Mouse (Mus musculus): ENCODE measurements around the gene Fyn. TPM values are rescaled to one million over a fixed set of nuclear protein-coding genes. Genes with fewer than 3 reads are reported as not detected.

Fyn gene
- total RNA-seq, 2 experiments from 2014 or later: 116 to 117 TPM

DNA sequence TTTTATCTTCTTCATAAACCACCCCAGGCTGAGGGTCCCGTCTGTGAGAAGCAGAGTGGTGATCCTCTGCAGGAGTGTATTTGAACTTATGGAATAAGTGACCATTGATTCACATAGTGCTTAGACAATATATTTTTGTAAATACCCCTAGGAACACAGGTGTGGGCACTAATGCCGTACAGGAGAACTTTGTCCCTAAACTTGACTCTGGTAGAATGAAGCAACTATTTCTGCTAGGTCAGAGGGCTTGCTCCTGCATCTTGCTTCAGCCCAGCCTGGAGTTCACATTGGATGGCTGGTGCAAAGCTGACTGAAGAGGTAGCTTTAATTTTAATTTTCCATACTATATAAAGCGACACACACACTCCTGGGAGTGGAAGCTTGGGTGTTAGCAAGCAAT is 119.9 kb downstream of the Fyn start:
- Histone ChIP-seq H3K4me3 (no peak overlapping the region), H3K27ac (no peak overlapping the region)
- no peak for DNase-seq (ENCODE audit: extremely low spot score in 1 of 2, low spot score in 2 of 2)
- intact Hi-C loops (cut with DNase I): no loop called here
- TF ChIP-seq CTCF (IDR thresholded peaks at IDR 0.05): no peak

- TF ChIP-seq CTCF (IDR thresholded peaks at IDR 0.05): no peak
- Histone ChIP-seq H3K4me3 (no peak overlapping the region), H3K27ac (no peak overlapping the region)
- intact Hi-C loops (cut with DNase I): no loop called here
- DNase-seq (ENCODE audit: extremely low spot score in 1 of 2, low spot score in 2 of 2): no peak
Measured at GRCm38 (mm10) chr10:39488956-39489355, 120.3 kb downstream of the Fyn start.

- no peak for DNase-seq (ENCODE audit: extremely low spot score in 1 of 2, low spot score in 2 of 2)
- intact Hi-C loops (cut with DNase I): no loop called here
Measured at GRCm38 (mm10) chr10:39490349-39491121, 121.9 kb downstream of the Fyn start.

DNA sequence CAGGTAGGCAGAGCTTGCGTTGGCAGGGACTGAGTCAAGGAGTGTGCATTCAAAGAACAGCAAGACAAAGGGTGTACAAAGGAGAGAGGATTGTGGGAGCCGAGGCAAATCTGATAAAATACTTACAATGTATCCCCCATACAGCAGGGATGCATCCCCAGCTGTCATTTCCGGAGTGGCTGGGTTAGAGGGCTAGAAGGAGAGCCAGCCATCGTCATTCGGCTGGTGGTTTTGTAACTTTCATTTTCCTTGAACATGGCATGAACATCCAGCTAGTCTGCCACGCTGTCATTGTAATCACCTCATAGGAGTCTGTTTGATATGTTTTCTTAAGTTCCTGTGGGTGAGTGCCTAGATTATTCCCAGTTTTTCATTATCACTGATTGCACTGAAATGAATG is 123.5 kb downstream of the Fyn start:
- H3K27ac ChIP-seq: no peak overlapping the region
- no peak overlapping the region for H3K4me3 ChIP-seq
- DNase-seq (ENCODE audit: extremely low spot score in 1 of 2, low spot score in 2 of 2): no peak
- intact Hi-C loops (cut with DNase I): no loop called here
- TF ChIP-seq CTCF (IDR thresholded peaks at IDR 0.05): no peak

More at GRCm38 (mm10) chr10:39490349-39491121, 121.9 kb downstream of the Fyn start:
- H3K27ac ChIP-seq: no peak overlapping the region
- TF ChIP-seq CTCF (IDR thresholded peaks at IDR 0.05): no peak
- no peak overlapping the region for H3K4me3 ChIP-seq

GRCm38 (mm10) chr10:39493007-39493406 is 124.4 kb downstream of the Fyn start:
- Histone ChIP-seq H3K4me3 (no peak overlapping the region), H3K27ac (no peak overlapping the region)
- intact Hi-C loops (cut with DNase I): no loop called here
- no peak for DNase-seq (ENCODE audit: extremely low spot score in 1 of 2, low spot score in 2 of 2)
- no peak for TF ChIP-seq CTCF (IDR thresholded peaks at IDR 0.05)

- Histone ChIP-seq H3K27ac (0 out of 2 replicates have a peak overlapping the region, but pooled peaks have one; percentile 32), H3K4me3 (no peak overlapping the region)
- no peak for DNase-seq (ENCODE audit: extremely low spot score in 1 of 2, low spot score in 2 of 2)
- no peak for TF ChIP-seq CTCF (IDR thresholded peaks at IDR 0.05)
- intact Hi-C loops (cut with DNase I): no loop called here
Measured at GRCm38 (mm10) chr10:39498641-39499040, 130.0 kb downstream of the Fyn start.

DNA sequence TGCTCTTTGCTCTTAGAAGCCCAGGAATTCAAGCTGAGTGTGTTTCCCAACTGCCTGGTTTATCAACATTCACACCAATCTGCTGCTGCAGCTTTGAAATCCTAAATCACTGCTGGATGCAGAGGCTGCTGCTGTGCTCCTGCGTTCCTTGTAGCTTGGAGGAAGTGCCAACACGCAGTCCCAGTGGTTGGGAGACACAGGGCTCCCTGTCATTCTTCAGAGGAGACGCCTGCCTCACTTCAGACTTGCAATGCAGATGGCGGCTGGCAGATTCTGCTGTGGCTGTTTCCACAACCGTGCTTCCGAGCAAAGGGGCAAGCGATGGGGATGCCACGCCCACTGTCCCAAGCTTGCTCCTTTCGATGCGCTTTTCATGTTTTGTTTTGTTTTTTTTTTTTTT is 132.9 kb downstream of the Fyn start:
- Histone ChIP-seq H3K27ac (no peak overlapping the region), H3K4me3 (no peak overlapping the region)
- intact Hi-C loops (cut with DNase I): no loop called here
- DNase-seq (ENCODE audit: extremely low spot score in 1 of 2, low spot score in 2 of 2): no peak
- TF ChIP-seq CTCF (IDR thresholded peaks at IDR 0.05): no peak

GRCm38 (mm10) chr10:39501977-39502706 is 133.5 kb downstream of the Fyn start:
- no peak overlapping the region for H3K27ac ChIP-seq
- intact Hi-C loops (cut with DNase I): no loop called here
- DNase-seq (ENCODE audit: extremely low spot score in 1 of 2, low spot score in 2 of 2): no peak
- H3K4me3 ChIP-seq: no peak overlapping the region
- TF ChIP-seq CTCF (IDR thresholded peaks at IDR 0.05): no peak

GRCm38 (mm10) chr10:39503331-39503730 is 134.7 kb downstream of the Fyn start:
- H3K27ac ChIP-seq: no peak overlapping the region
- H3K4me3 ChIP-seq: no peak overlapping the region
- TF ChIP-seq CTCF (IDR thresholded peaks at IDR 0.05): no peak
- intact Hi-C loops (cut with DNase I): no loop called here
- DNase-seq (ENCODE audit: extremely low spot score in 1 of 2, low spot score in 2 of 2): no peak

- DNase-seq (ENCODE audit: extremely low spot score in 1 of 2, low spot score in 2 of 2): no peak
- Histone ChIP-seq H3K4me3 (no peak overlapping the region), H3K27ac (no peak overlapping the region)
- intact Hi-C loops (cut with DNase I): loop anchor here (5.0 kb wide), 1 partner anchor 128 kb away; no protein-coding TSS in a partner anchor
- no peak for TF ChIP-seq CTCF (IDR thresholded peaks at IDR 0.05)
Measured at GRCm38 (mm10) chr10:39505007-39505406, 136.4 kb downstream of the Fyn start.

DNA sequence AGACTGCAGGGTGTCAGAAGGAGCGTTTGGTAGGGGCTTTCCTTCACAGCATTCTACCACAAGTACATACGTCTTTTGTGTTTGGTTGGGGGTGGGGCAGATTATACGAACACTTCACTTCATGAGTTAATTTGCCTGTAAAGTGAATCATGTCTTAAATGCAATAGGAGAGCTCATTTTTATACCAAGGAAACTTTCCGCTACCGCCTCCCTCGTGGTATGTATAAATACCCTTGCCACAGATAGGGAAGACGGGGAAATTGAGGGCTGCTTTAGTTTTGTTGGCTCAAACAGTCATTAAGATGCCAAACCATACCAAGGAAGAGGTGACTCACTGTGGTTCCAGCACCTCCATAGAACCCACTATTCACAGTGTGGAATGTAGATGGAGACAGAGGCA is 137.0 kb downstream of the Fyn start:
- intact Hi-C loops (cut with DNase I): loop anchor here (5.0 kb wide), 1 partner anchor 128 kb away; no protein-coding TSS in a partner anchor
- no peak for DNase-seq (ENCODE audit: extremely low spot score in 1 of 2, low spot score in 2 of 2)
- Histone ChIP-seq H3K4me3 (no peak overlapping the region), H3K27ac (no peak overlapping the region)
- no peak for TF ChIP-seq CTCF (IDR thresholded peaks at IDR 0.05)

GRCm38 (mm10) chr10:39506353-39506752 is 137.7 kb downstream of the Fyn start:
- intact Hi-C loops (cut with DNase I): loop anchor here (5.0 kb wide), 1 partner anchor 129 kb away; no protein-coding TSS in a partner anchor
- DNase-seq (ENCODE audit: extremely low spot score in 1 of 2, low spot score in 2 of 2): no peak
- no peak overlapping the region for H3K4me3 ChIP-seq
- no peak overlapping the region for H3K27ac ChIP-seq
- TF ChIP-seq CTCF (IDR thresholded peaks at IDR 0.05): no peak

Data from left cerebral cortex, adult 2 months (tissue).